Mouse (Mus musculus) cerebellum, adult 2 months (tissue): ENCODE measurements at regions not wholly inside any gene's neighbourhood (a gene's known extent, or its start where the extent isn't known, plus 50 kb on each side); places are given as distances from the start of the nearest gene placed in this dataset.

Source experiments
- DNase-seq, 2 experiments: peaks; one replicate each; pipeline ENCODE4 v3.0.0; 2021
- H3K27ac ChIP-seq: fragments of 200-500 bp; 2 replicates; pipeline ENCODE4 v1.5.1; 2012; ENCODE audit warnings: low read length, control low read depth, inconsistent platforms; ENCODE audit not compliant: insufficient read depth
- H3K27me3 ChIP-seq: fragments of 200-500 bp; 2 replicates; pipeline ENCODE4 v1.6.1; 2012; ENCODE audit warnings: inconsistent platforms, mild to moderate bottlenecking, low read length, moderate library complexity; ENCODE audit not compliant: control insufficient read depth, insufficient read depth
- H3K4me1 ChIP-seq: fragments of 200-500 bp; 2 replicates; pipeline ENCODE4 v1.6.1; 2011; ENCODE audit warnings: low read length; ENCODE audit not compliant: control insufficient read depth, insufficient read depth
- H3K4me3 ChIP-seq: fragments of 200-500 bp; replicated peaks from 2 replicates; pipeline ENCODE3; 2011; ENCODE audit warnings: mild to moderate bottlenecking, low read depth, low read length, control low read depth; ENCODE audit not compliant: insufficient read depth
- CTCF ChIP-seq: fragments of 200-500 bp; IDR thresholded peaks from 2 replicates; pipeline ENCODE4 v1.5.1; 2011; ENCODE audit warnings: low read depth, mild to moderate bottlenecking, control low read depth, low read length, moderate library complexity, borderline replicate concordance; ENCODE audit not compliant: insufficient read depth
- POLR2A ChIP-seq: fragments of 200-500 bp; IDR thresholded peaks from 2 replicates; pipeline ENCODE4 v1.6.1; 2011; ENCODE audit warnings: low read length, control low read depth, borderline replicate concordance; ENCODE audit not compliant: insufficient read depth
- WGBS: fragments of 180-500 bp; shearing (Covaris S2); methylation state at CpG from one replicate; pipeline ENCODE4 v1.1.7; 2018; 5-methylcytosine and 5-hydroxymethylcytosine counted together

GRCm38 (mm10) chr3:105392611-105393514, 59.3 kb upstream of the Kcnd3 start:
- 35% methylated on average over 8 of the region's 8 CpGs for whole genome bisulfite sequencing
- no peak for TF ChIP-seq CTCF
- no peak for TF ChIP-seq POLR2A
- peak; percentile 68 to 74 for DNase-seq
- Histone ChIP-seq H3K27ac (no peak overlapping the region), H3K4me3 (no peak overlapping the region), H3K27me3 (no peaks in the 10 kb centered on the region), H3K4me1 (no peaks in the 10 kb centered on the region; the same call in 1 of the 2 replicates)
